Mouse (Mus musculus): ENCODE data around the gene Nr1i3. TPM values are rescaled to one million over a fixed set of nuclear protein-coding genes. Genes with fewer than 3 reads are reported as not detected.
A peak's percentile ranks its signal among the peaks of the same experiment; 100 is the strongest.

Nr1i3 gene
- polyA plus RNA-seq, 1 experiment from 2014 or later = 0.23 TPM

DNA sequence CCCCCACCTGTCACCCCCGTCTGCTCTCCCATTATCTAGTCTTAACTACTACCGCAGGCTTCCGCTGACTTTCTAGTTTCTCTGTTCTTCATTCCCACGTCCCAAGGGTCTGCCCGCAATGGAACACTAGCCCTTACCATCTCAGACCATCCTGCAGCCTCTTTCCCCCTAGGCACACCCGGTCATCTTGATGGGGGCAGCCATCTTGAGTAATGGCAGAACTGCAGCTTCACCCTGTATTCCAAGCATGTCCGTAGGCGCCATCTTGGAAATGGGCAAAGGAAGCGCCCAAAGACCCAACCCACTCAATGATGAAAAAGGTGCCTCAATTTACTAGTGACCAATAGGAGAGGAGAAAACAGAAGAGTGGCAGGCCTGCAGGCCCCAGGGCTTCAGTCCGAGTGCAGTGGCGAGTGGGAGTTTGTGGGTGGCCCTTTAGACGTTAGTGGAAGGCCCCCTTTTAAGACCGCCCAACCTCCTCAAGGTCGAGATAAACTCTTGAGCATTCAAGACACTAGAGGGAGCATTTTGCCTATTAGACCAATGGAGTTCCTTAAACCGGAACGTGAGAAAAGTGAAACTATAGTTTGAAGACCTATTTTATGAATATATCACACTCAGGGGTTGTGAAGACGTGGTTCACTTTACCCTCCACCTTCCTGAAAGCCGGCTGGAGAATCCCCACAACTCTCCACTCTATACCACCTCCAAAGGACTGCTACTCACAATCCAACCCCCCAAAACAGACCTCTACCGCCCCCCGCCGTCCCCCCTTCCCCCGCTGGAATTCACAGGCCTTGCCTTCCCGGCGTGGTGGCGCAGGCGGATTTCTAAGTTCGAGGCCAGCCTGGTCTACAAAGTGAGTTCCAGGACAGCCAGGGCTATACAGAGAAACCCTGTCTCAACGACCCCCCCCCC, 8.7 kb downstream of the Nr1i3 start, which contains the start of gene Tomm40l:
TSS of gene Tomm40l (minus strand) at position 277 of the 918 bp plus-strand sequence.
- Histone ChIP-seq H3K27ac (ENCODE audit: low read depth, low read length) (peak within 1 kb of the TSS; percentile 42), H3K36me3 (ENCODE audit: control insufficient read depth, insufficient read depth, low read length) (no peaks in the 10 kb centered on the region), H3K9ac (ENCODE audit: low read length) (peak within 1 kb of the TSS; percentile 65), H3K27me3 (ENCODE audit: control insufficient read depth, insufficient read depth, low read length) (no peaks in the 10 kb centered on the region), H3K4me3 (ENCODE audit: low read depth, low read length) (peak within 1 kb of the TSS; percentile 57), H3K4me1 (replicated peaks; ENCODE audit: control insufficient read depth, insufficient read depth, low read length) (peaks cover 2% of the 10 kb centered on the region; the same call in 1 of the 2 replicates), H3K9me3 (ENCODE audit: control insufficient read depth, low read length) (no peaks in the 10 kb centered on the region), H3K4me2 (ENCODE audit: low read depth, low read length, severe bottlenecking) (peak within 1 kb of the TSS; percentile 81)
- ATAC-seq (replicated peaks; ENCODE audit: low FRiP score) (peak; percentile 97), DNase-seq (ENCODE audit: low spot score) (peak; percentile 93)
- 2% methylated on average over 28 of the region's 28 CpGs for WGBS

DNA sequence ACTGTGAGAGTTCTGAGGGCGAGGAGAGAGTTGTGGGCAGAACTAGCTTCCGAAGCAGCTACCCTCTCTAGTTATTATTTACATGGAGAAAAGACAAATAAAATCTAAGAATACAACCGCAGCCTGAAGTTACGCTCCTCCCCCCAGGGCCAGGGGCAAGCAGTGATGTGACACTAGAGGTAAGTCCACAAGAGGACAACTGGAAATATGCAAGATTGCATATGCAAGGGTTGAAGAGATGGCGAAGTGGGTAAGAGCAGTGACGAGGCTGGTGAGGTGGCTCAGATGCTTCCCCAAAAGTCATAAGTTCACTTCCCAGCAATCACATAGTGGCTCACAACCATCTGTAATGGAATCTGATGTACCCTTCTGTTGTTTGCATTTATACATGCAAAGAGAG, 9.4 kb downstream of the Nr1i3 start:
- Histone ChIP-seq H3K9ac (ENCODE audit: low read length) (no peak overlapping the region), H3K27me3 (ENCODE audit: control insufficient read depth, insufficient read depth, low read length) (no peaks in the 10 kb centered on the region), H3K9me3 (ENCODE audit: control insufficient read depth, low read length) (no peaks in the 10 kb centered on the region), H3K4me3 (ENCODE audit: low read depth, low read length) (peak overlapping the region; percentile 57), H3K4me2 (ENCODE audit: low read depth, low read length, severe bottlenecking) (peak overlapping the region; percentile 31; the same call in 1 of the 2 replicates), H3K27ac (ENCODE audit: low read depth, low read length) (0 out of 2 replicates have a peak overlapping the region, but pooled peaks have one; percentile 42), H3K36me3 (ENCODE audit: control insufficient read depth, insufficient read depth, low read length) (no peaks in the 10 kb centered on the region), H3K4me1 (replicated peaks; ENCODE audit: control insufficient read depth, insufficient read depth, low read length) (peaks cover 2% of the 10 kb centered on the region; the same call in 1 of the 2 replicates)
- ATAC-seq (replicated peaks; ENCODE audit: low FRiP score) = no peak
- WGBS = 89% methylated on average over 6 of the region's 6 CpGs
- no peak for DNase-seq (ENCODE audit: low spot score)

- no peak overlapping the region for H3K27ac ChIP-seq (ENCODE audit: low read depth, low read length)
- H3K4me3 ChIP-seq (ENCODE audit: low read depth, low read length) = no peak overlapping the region
- DNase-seq (ENCODE audit: low spot score) = no peak
- H3K9me3 ChIP-seq (ENCODE audit: control insufficient read depth, low read length) = no peaks in the 10 kb centered on the region
- WGBS = 91% methylated on average over 2 of the region's 2 CpGs
- H3K36me3 ChIP-seq (ENCODE audit: control insufficient read depth, insufficient read depth, low read length) = no peaks in the 10 kb centered on the region
- no peak overlapping the region for H3K9ac ChIP-seq (ENCODE audit: low read length)
- no peaks in the 10 kb centered on the region for H3K27me3 ChIP-seq (ENCODE audit: control insufficient read depth, insufficient read depth, low read length)
- ATAC-seq (replicated peaks; ENCODE audit: low FRiP score) = no peak
- H3K4me1 ChIP-seq (replicated peaks; ENCODE audit: control insufficient read depth, insufficient read depth, low read length) = peaks cover 2% of the 10 kb centered on the region; the same call in 1 of the 2 replicates
- H3K4me2 ChIP-seq (ENCODE audit: low read depth, low read length, severe bottlenecking) = no peak overlapping the region
Measured at GRCm38 (mm10) chr1:171223796-171224195, 10.0 kb downstream of the Nr1i3 start.

DNA sequence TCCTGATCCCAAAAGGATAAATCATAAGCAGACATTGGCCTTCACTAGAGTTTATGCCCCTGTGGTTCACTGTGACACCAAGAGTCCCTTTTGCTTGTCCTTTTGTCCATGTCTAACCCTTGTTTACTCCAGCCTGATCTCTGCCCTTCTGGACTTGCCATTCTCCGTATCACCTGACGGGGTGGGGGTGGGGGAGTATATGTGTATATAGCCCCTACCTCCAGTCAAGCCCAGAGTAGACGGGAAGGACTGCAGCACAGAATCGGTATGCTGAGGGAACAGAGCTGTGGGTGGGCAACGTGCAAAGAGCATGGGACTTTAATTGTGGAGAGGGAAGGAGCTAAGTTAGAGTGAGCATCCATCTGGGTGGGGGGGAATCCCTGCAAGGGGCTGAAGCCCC, 11.1 kb downstream of the Nr1i3 start, which contains the start of gene Apoa2:
TSS of gene Apoa2 (plus strand) at position 198 of the 400 bp plus-strand sequence.
- 77% methylated on average over 5 of the region's 5 CpGs for WGBS
- no peaks in the 10 kb centered on the region for H3K27me3 ChIP-seq (ENCODE audit: control insufficient read depth, insufficient read depth, low read length)
- peaks cover 2% of the 10 kb centered on the region; the same call in 1 of the 2 replicates for H3K4me1 ChIP-seq (replicated peaks; ENCODE audit: control insufficient read depth, insufficient read depth, low read length)
- no peak within 1 kb of the TSS for H3K9ac ChIP-seq (ENCODE audit: low read length)
- H3K36me3 ChIP-seq (ENCODE audit: control insufficient read depth, insufficient read depth, low read length) = no peaks in the 10 kb centered on the region
- H3K9me3 ChIP-seq (ENCODE audit: control insufficient read depth, low read length) = no peaks in the 10 kb centered on the region
- no peak within 1 kb of the TSS for H3K27ac ChIP-seq (ENCODE audit: low read depth, low read length)
- DNase-seq (ENCODE audit: low spot score) (no peak), ATAC-seq (replicated peaks; ENCODE audit: low FRiP score) (no peak)
- no peak within 1 kb of the TSS for H3K4me3 ChIP-seq (ENCODE audit: low read depth, low read length)
- H3K4me2 ChIP-seq (ENCODE audit: low read depth, low read length, severe bottlenecking) = no peak within 1 kb of the TSS

DNA sequence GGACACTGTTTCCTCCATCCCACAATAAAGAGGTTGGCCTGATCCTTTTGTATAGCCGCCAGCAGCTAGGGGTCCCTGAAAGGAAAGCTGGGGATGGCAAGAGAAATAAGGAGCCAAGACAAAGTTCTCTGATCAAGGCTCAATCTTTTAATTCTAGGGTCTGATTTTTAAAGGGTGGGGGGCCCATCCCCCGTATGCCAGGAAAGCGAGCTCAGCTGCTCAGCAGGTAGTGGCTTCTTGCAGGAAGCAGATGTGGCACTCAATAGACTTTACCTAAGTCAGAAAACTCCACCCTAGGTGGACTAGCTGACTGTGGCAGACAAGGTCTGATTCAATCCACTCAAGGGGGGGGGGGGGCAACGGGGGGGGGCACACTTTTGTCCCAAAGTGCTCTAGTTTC, 13.0 kb downstream of the Nr1i3 start:
- no peak for ATAC-seq (replicated peaks; ENCODE audit: low FRiP score)

DNA sequence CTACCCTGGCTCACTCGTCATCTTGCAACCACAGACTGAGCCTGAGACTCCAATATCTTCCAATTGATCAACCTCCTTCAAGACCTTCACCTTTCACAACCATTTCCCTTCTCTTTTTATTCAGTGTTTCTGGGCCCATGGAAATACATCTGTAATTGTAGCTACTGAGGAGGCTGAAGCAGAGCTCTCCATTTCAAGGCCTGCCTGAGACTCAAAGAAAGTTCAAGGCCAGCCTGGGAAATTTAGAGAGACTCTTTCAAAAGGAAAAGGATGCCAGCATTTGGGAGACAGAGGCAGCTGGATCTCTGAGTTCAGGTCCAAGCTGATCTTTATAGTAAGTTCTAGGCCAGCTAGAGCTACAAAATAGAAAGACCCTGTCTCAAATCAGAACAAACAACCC, 14.1 kb downstream of the Nr1i3 start:
- no peaks in the 10 kb centered on the region for H3K27me3 ChIP-seq (ENCODE audit: control insufficient read depth, insufficient read depth, low read length)
- DNase-seq (ENCODE audit: low spot score) (no peak), ATAC-seq (replicated peaks; ENCODE audit: low FRiP score) (no peak)
- H3K27ac ChIP-seq (ENCODE audit: low read depth, low read length) = no peak overlapping the region
- no peaks in the 10 kb centered on the region for H3K36me3 ChIP-seq (ENCODE audit: control insufficient read depth, insufficient read depth, low read length)
- no peak overlapping the region for H3K4me2 ChIP-seq (ENCODE audit: low read depth, low read length, severe bottlenecking)
- H3K9me3 ChIP-seq (ENCODE audit: control insufficient read depth, low read length) = no peaks in the 10 kb centered on the region
- H3K9ac ChIP-seq (ENCODE audit: low read length) = no peak overlapping the region
- WGBS = 94% methylated on average over 1 of the region's 1 CpGs
- no peak overlapping the region for H3K4me3 ChIP-seq (ENCODE audit: low read depth, low read length)
- H3K4me1 ChIP-seq (replicated peaks; ENCODE audit: control insufficient read depth, insufficient read depth, low read length) = no peaks in the 10 kb centered on the region; the same call in 1 of the 2 replicates

More for the DNA sequence above, 13.0 kb downstream of the Nr1i3 start:
- DNase-seq (ENCODE audit: low spot score) = no peak
- Histone ChIP-seq H3K4me3 (ENCODE audit: low read depth, low read length) (no peak overlapping the region), H3K4me1 (replicated peaks; ENCODE audit: control insufficient read depth, insufficient read depth, low read length) (no peaks in the 10 kb centered on the region; the same call in 1 of the 2 replicates), H3K9ac (ENCODE audit: low read length) (no peak overlapping the region), H3K9me3 (ENCODE audit: control insufficient read depth, low read length) (no peaks in the 10 kb centered on the region), H3K4me2 (ENCODE audit: low read depth, low read length, severe bottlenecking) (no peak overlapping the region), H3K27me3 (ENCODE audit: control insufficient read depth, insufficient read depth, low read length) (no peaks in the 10 kb centered on the region), H3K27ac (ENCODE audit: low read depth, low read length) (no peak overlapping the region), H3K36me3 (ENCODE audit: control insufficient read depth, insufficient read depth, low read length) (no peaks in the 10 kb centered on the region)
- 36% methylated on average over 4 of the region's 4 CpGs for WGBS

DNA sequence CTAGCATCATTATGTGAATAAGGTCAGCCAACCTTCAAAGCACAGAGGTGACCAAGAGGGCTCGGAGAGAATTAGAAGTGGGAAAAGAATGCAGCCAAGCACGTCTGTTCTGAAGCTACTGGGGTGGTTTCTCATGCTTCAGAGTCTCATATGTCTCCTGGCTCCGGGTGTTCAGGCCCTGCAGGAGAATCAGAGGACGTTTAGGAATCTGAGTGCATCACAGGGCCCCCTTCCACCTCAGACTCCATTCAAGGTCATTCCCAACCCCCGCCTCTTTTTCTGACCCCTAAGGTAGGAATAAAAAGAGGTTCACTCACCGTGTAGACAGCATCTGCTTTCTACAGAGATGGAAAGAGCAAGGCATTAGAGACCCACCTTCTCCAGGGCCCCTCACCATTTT, 16.0 kb downstream of the Nr1i3 start:
- H3K4me3 ChIP-seq (ENCODE audit: low read depth, low read length) = no peak overlapping the region
- no peaks in the 10 kb centered on the region for H3K9me3 ChIP-seq (ENCODE audit: control insufficient read depth, low read length)
- H3K27ac ChIP-seq (ENCODE audit: low read depth, low read length) = no peak overlapping the region
- DNase-seq (ENCODE audit: low spot score) (no peak), ATAC-seq (replicated peaks; ENCODE audit: low FRiP score) (no peak)
- WGBS = 35% methylated on average over 6 of the region's 6 CpGs
- no peaks in the 10 kb centered on the region; the same call in 1 of the 2 replicates for H3K4me1 ChIP-seq (replicated peaks; ENCODE audit: control insufficient read depth, insufficient read depth, low read length)
- no peaks in the 10 kb centered on the region; the same call in 1 of the 2 replicates for H3K36me3 ChIP-seq (ENCODE audit: control insufficient read depth, insufficient read depth, low read length)
- no peak overlapping the region for H3K9ac ChIP-seq (ENCODE audit: low read length)
- H3K27me3 ChIP-seq (ENCODE audit: control insufficient read depth, insufficient read depth, low read length) = no peaks in the 10 kb centered on the region
- no peak overlapping the region for H3K4me2 ChIP-seq (ENCODE audit: low read depth, low read length, severe bottlenecking)

- Histone ChIP-seq H3K9me3 (ENCODE audit: control insufficient read depth, low read length) (no peaks in the 10 kb centered on the region), H3K4me1 (replicated peaks; ENCODE audit: control insufficient read depth, insufficient read depth, low read length) (no peaks in the 10 kb centered on the region; the same call in 1 of the 2 replicates), H3K27ac (ENCODE audit: low read depth, low read length) (no peak overlapping the region), H3K4me2 (ENCODE audit: low read depth, low read length, severe bottlenecking) (no peak overlapping the region), H3K9ac (ENCODE audit: low read length) (no peak overlapping the region), H3K36me3 (ENCODE audit: control insufficient read depth, insufficient read depth, low read length) (no peaks in the 10 kb centered on the region; the same call in 1 of the 2 replicates), H3K27me3 (ENCODE audit: control insufficient read depth, insufficient read depth, low read length) (no peaks in the 10 kb centered on the region), H3K4me3 (ENCODE audit: low read depth, low read length) (no peak overlapping the region)
- WGBS = 16% methylated on average over 3 of the region's 3 CpGs
- no peak for ATAC-seq (replicated peaks; ENCODE audit: low FRiP score)
- no peak for DNase-seq (ENCODE audit: low spot score)
Measured at GRCm38 (mm10) chr1:171230215-171230614, 16.4 kb downstream of the Nr1i3 start.

Data from forebrain, embryonic 11.5 days (tissue).